Mouse (Mus musculus) adrenal gland, adult 2 months (tissue): ENCODE results near the gene Acr. TPM values are rescaled to one million over a fixed set of nuclear protein-coding genes. Genes with fewer than 3 reads are reported as not detected.

Experiments
- DNase-seq: peaks from one replicate; pipeline ENCODE4 v3.0.0; 2021
- long read RNA-seq: library from polyadenylated mRNA; stranded (forward); transcript quantifications from one replicate; pipeline ENCODE4 v2.0.0, GENCODE M21; 2021
- polyA plus RNA-seq: library from polyadenylated mRNA; depleted of rRNA; stranded (reverse); fragments of >200 nt; gene quantifications from 2 replicates; pipeline ENCODE4 v1.2.3, GENCODE M21; 2012; rRNA removed
- total RNA-seq, 2 experiments: library from RNA; stranded (reverse); gene quantifications; 2 replicates each; pipeline ENCODE4 v1.2.3; 2021

The Acr gene
- under 1 TPM in 1 of 2 experiments, not detected in 1; 0.26 TPM for total RNA-seq
- 1.3 and 1.5 TPM in 2 replicates for polyA plus RNA-seq
- long read RNA-seq, result 0 reads

DNA sequence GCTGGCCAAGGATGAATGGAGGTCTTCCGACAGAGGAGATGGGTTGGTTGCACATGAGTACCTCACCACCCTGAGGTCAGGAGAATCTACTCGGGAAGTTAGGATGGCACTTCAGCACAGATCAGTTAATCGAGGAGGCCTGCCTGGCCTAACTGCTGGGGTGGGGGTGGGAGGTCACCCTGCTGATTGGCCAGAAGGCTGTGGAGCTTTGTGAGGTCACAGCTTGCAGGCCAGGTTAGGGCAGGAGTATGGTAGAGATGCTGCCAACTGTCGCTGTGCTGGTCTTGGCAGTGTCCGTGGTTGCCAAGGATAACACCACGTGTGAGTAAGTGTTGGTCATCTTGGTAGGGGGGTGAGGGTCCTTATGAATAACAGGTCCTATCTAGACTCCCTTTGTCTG is at the start of gene Acr:
TSS of gene Acr (plus strand) at position 213 of the 400 bp plus-strand sequence.
- DNase-seq, result no peak

DNA sequence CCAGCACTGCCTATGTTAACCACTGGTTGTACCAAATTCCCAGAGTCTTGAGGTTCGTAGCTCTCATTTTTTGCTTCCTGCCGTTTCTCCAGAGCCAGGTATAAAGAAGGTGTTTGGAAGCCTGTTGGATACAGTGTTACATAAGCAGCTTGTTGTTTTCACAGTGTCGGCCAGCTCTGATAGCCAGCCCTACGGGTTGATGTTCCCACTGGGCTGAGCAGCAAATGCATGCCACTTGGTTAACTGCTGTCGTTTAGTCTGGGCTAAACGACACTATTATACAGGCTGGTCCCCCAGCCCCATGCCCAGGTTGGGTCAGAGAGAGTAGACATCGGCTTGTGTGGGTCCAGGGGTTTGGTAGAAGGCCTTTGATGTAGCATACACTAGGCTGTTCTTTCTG is 46.2 kb upstream of the Acr start:
- no peak for DNase-seq

DNA sequence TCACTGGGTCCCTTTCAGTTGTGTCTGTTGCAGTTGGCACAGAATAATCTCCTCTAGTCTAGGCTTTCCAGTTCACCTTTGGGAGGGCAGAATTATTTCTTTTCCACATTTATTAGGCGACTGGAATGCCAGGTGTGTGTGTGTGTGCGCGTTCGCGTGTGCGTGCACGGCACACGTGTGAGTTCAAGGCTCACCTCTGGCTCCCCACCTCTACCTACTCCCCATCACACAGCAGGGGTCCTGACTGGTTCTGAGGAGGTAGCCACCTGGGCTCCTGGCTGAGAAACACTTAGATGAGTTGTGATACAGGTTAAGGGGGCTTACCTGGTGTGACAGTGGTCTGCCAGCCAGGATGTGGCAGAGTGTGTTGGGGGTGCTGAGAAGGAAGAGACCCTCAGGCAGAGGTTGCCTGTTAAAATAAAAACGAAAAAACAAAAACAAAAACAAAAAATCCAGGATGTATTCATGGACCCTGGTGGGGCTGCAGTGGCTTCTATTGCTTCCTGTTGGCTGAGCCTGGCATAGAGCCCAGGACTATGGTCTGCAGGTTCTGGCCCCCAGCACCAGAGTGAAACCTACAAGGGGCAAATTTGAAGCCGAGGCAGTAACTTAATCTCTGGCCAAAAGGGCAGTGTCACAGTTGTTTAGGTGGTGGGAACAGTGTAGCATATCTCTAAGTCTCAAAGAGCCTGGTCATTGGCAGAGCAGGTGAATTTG is 45.4 kb upstream of the Acr start:
- no peak for DNase-seq

DNA sequence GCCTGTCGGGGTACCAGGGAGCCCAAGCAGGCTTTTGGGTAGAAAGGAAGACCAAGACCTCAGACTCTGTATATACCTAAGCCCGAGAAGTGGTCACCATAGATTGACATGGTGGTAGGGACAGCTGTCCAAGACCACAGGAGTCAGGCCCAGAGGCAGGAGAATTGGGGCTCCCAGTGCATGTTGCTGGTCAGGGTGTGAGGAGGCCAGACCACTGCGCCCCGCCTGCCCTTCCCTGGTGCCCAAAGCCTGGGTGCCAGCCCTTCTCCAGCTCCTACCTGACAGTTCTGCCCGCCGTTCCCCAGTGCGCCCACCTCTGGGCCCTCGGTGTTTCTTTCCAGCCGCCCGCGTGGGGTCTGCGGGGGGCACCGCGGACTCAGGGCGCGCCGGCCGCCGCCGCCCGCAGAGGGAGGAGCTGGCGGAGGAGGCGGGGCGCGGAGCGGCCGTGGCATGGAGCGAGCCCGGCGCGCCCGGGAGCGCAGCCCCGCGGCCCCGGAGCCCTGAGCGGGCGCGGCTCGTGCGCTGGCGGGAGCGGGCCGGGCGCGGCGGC is 44.8 kb upstream of the Acr start:
- DNase-seq, result no peak

DNA sequence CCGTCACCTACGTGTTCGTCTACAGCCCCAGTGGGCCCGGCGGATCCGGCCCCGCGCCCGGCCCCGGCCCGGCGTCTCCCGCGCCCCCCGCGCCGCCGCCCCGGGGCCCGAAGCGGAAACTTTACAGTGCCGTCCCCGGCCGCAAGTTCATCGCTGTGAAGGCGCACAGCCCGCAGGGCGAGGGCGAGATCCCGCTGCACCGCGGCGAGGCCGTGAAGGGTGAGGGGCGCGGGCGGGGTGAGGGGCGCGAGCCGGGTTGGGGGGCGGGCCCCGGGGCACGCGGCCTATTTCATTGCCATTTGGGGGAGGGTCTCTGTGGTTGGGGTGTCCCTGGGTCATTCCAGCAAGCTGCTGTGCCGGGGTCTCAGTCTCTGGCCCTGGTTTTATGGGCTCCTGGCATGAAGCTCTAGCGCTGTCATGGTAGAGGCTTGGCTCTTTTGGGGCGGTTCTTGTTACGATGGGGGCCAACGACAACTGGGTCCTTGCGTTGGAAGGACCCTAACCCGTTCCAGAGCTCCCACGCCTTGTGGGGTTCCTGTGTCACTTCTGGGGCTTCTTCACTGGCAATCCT is 44.0 kb upstream of the Acr start:
- no peak for DNase-seq

DNA sequence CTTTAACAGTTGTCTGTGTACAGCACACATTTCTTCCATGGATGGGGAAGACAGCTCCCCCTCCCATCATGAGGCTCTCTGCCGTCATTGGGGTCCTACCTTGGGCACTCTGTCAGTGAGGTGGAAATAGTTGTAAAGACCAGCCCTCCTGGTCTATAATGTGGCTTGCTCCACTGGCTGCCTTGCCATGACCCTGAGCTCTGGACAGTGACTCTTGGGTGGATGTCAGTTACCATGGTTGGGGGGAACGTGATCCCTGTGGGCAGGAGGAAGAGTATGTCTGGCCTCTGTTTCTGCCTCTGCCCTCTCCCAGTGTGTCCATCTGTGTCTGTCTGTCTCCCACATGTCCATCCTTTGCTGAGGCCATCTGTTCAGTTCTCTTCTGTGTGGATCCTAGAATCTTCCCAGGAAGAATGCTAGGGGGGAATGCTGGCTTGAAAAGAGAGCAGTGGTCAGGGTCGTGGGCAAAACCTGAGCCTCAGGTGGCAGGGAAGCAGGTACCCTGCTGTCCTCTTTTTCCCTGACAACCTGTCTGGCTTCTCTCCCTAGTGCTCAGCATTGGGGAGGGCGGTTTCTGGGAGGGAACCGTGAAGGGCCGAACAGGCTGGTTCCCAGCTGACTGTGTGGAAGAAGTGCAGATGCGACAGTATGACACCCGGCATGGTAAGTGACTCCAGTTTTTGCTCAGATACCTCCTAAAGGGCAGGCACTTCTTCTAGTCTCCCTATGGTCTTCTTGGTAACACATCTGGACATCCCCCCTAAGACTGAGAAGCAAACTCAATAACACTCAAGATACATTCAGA is 43.3 kb upstream of the Acr start:
- no peak for DNase-seq

DNA sequence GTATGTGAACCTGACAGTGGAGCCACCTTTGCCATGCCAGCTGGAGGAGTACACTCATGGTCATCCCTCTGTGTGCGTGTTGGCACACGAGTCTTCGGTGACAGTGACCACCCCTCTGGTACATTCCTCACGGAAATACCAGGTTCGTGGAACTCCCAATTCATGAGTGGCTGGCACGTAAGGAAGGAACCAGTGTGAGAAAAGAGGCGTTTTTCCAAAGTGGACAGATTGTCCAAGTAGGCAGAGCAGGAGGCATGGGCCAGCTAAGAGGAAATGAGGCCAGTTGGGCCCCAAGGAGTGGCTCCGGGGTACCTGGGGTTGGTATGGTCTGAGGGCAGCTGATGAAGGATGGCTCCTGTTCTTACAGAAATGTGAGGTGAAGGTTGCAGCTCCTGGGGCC is 42.7 kb upstream of the Acr start:
- no peak for DNase-seq

DNA sequence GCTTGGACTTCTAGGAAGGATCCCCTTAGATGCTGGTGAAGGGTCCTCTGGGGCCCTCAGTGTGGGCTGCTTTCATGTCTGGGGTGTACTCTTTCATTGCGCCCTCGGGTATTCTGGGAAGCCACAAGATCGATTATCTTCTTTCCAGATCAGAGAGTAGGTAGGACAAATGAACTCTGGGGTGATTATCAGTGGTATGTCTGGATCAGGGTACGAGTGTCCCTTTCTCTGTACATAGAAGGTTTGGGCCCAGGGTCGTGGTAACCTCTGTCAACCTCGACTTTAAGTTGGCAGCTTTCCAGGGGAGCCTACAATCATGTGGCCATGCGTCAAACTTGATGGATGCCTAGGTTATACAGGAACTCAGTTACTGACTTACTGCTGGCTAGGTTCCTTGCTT is 42.2 kb upstream of the Acr start:
- no peak for DNase-seq

DNA sequence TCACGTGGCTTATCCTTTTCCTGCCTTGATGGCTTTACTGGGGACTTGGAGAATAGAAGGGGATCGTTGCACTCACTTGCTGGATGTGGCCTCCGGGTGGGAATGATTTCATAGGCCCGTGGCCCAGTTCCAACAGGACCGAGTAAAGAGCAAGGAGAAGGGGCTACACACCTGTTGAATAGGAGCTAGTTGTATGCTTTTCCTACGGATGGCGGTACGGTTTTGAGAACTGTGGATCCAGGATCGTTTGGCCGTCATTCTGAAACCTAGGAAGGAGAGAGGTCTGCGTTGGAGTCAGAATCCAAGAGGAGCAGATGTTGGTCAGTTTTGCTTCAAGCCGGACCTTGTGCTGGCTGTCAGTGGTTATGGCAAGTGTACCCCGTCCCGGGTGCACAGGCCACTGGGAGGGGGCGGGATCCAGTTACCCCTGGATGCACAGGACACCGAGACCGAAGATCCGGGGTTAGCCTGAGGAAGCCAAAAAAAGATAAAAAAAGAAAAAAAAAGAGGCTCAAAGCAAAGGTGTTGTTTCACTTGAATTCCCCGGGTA is 41.3 kb upstream of the Acr start:
- no peak for DNase-seq

DNA sequence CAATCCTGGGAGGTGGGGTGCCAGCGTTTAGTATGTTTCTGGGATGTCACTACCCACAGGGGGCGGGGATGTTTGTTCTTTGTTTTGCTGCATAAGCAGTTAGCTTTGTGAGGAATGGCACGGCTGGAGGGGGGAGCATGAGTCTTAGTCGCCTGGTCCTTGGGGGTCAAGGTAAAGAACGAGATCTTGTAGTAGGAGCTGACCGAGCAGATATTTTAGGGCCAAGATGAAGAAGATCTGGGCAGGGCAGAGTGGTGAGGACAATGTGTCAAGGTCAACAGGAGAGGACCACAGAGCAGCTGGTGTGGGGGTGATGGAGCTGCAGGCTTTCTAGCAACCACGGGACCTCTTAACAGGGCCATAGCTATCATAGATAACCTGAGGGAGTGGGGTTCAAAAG is 40.7 kb upstream of the Acr start:
- DNase-seq, result no peak

DNA sequence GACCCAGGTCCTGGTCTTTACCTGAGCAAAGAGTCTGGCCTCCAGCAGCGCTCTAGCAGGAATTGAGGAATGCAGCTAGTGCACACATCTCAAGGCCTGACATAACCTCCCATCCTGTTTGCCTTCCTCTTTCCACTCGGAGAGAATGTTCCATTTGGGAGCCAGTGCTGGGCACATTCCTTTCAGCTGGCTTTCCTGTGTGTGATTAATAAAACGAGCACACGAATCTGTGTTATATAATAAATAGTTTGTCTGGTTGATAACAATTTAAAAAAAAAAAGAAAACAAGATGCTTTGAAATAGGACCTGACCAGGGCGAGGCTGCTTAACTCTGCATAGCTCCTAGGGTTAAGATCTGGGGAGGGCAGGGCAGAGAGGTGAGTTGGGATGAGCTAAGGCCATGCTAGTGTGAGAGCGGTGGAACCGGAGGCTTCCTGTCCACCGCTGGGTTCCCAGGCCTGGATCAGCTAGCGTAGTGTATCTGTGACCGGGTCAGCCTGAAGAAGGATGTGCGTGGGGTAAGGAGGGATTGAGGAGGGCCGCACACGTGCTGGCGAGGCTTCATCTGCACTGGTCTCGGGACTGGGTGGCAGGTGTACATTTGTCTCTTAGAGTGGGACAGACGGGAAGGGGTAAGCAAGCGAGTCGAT is 39.8 kb upstream of the Acr start:
- no peak for DNase-seq

DNA sequence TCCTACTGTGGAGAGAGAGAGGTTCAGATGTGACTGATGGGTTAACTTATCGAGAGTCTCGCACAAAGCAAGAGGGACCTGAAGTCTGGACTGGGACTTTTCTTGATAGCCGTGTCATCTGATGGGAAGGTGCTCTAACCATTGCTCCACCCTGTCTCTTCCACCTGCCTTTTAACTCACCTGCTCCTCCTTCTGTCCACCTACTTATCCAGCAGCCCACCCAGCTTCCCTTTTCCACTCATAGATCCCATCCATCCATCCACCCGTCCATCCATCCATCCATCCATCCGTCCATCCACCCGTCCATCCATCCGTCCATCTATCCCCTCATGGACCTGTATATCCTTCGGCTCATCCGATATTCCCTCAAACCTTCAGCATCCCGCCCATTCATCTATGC is 39.2 kb upstream of the Acr start:
- DNase-seq, result no peak

DNA sequence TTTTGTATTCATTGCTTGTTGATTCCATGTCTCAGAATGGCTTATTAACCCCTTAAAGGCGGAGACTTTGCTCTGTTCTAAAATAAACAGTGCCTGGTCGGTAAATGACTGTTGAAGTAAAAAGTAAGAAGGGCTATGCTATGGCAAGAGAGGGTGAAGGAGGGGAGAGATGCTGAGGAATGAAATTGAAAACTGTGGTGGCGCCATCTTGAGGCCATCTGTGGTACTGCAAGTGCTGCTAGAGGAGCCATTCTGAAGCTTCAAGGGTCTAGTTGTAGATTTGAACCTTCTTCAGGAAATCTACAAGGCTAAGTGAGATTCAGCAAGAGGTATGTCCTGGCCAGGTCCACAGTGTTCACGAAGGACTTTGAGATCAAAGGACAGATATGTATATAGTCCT is 37.8 kb upstream of the Acr start:
- DNase-seq, result peak; percentile 41

DNA sequence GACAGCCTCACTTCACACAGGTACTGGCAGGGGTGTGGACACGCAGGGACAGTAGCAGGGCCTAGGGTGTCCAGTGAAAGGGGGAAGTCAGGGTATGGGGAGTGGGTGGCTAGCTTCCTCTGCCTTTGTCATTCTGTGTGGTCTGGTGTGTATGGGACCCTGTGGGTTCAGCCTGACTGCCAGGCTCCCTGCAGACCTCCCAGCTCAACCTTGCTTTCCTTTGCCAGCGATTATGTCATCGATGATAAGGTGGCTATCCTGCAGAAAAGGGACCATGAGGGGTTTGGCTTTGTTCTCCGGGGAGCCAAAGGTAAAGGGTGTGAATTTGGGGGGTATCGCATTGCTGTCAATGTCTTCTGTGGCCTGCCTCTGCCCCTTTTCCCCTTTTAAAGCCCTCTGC is 36.7 kb upstream of the Acr start:
- DNase-seq, result no peak

DNA sequence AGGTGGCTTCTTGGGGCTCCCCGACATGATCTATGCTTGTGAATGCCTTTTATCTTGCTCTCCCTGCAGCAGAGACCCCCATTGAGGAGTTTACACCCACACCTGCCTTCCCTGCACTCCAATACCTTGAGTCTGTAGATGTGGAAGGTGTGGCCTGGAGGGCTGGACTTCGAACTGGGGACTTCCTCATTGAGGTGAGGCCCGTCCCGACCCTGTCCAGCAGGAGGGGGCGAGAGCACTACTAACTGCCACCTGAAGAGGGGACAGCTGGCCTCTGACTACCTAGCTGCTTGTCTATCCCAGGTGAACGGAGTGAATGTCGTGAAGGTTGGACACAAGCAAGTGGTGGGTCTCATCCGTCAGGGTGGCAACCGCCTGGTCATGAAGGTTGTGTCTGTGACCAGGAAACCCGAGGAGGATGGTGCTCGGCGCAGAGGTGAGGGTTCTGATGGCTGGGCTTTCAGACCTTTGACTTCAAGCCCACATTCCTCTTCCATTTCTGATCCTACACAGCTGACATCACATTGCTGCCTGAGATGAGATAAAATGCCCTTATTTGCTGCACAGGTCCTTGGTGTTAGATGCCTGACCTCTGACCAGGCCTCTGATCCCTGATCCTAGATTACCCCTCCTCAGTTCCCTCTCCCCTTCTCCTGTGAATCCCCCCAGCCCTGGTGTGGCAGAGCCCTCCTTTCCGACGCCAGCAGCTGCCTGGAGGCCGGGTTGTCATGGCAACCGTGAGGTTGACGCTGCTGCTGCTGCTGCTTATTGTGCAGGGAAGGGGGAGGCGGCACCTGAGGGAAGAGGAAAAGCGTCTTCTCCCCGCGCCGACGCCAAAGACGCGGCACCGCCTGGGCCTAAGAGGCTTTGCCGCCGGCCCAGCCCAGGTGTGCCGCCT is 35.9 kb upstream of the Acr start:
- DNase-seq, result no peak

DNA sequence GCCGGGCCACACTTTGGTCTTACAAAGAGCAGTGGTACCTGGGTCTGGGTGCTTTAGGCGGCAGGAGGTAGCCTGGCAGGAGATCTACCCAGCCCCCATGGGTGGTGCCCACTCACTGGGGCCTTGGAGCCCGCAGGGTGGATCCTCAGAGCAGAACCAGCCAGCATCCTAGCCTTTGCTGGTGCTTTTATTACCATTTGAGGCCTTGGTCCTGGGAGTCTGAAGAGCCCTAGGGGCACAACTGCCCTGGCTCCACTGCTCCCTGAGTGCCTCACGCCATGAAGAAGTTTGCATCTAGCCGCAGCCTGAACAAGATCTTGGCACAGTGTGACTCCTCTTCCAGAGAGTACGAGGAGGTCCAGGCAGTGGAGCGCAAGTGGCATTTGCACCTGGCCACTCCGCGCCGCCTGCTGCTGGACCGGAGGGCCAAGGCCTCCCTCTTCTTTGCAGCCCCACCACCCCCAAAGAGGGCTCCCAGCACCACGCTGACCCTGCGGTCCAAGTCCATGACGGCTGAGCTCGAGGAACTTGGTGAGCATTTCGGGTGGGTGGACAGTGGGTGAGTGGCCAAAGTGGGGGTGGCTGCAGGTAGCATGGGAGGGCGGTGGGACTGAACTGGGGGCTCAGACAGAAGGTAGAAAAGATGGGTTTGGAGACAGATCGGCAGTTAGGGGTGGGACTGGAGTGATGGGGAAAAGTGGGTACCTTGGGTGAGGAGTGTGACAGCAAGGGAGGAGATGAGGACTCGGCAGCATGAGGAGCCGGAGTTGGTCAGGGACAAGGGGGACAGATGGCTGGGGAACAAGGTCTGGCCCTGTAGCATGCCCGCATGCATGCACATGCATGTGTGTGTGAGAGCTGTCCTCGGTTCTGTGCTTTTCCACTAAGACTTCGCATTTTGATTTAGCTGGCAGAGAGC is 34.9 kb upstream of the Acr start:
- no peak for DNase-seq

DNA sequence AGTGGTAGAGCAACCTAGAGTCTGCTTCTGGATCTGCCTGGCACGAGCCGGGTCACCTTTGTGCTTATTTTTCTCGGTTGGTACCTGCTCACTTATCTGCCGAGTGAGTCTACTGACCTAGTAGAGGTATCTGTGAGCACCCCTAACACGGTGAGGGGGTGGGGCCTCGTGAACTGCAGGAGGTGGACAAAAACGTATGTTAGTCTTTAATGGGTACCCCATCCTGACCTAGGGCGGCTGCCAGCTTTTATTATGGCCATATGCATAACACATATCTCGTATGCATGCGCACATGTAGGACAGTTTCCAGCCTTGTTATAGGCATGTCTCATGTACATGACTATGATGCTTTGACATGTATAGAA is 34.3 kb upstream of the Acr start:
- DNase-seq, result no peak

DNA sequence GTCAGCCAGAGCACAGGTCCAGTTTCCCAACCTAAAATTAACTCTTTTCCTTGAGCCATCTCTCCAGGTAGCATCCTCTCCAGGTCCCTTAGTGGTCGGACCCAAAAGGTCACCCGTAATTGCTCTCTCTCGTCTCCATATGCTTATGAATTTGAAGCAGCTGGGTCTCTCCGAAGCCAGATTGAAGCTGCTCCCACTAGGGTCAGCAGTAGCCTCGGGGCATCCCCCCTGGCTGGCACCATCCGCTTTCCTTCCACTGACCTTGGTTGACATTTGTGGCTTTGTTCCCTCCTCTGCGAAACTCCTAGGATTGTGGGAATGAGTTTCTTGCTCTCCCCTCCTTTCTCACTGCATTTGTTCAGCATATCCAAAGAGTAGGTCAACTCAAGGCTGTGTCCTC is 24.0 kb upstream of the Acr start:
- no peak for DNase-seq

DNA sequence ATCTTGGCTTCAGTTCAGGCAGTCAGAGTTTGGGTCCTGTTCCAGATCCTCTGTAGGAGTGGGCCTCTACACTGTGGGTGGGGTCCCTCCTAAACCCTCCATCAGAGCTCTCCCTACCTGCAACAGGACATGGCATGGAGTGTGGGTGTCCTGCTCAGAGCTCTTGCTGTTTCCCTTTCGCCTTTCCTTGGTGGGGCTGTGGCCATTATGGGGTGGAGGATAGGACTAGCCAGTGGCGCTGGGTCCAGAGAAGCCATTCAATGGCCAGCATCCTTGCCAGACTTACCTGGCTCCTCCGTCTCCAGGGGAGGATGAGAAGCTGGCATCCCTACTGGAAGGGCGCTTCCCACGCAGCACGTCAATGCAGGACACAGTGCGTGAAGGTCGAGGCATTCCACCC is 20.8 kb upstream of the Acr start:
- DNase-seq, result no peak
